In genomic region chr6:83439119-83439767, GRCm38 (mm10) we compare ENCODE assay signal across 8 mouse cellular contexts. TPM values are rescaled to one million over a fixed set of nuclear protein-coding genes. Genes with fewer than 3 reads are reported as not detected.
DNase-seq lines count a peak whose midpoint lies in the region; ATAC-seq and TF ChIP-seq lines count a peak whose summit lies in the region.

No protein-coding gene starts in this region.

- no peak for TF ChIP-seq POLR2A in CH12.LX (IDR thresholded peaks at IDR 0.05; ENCODE audit: low read depth, low read length)
- no peak for TF ChIP-seq POLR2A in limb, embryonic 14.5 days (IDR thresholded peaks at IDR 0.05; ENCODE audit: borderline replicate concordance, extremely low read depth, insufficient read depth, insufficient read length)

- dilution Hi-C loops in CH12.LX (cut with MboI; ENCODE audit: extremely low pct_ligation_motif_present, extremely low pct_unique_long_range_greater_than_20kb, low sequenced_read_pairs), result no loop called here

- ATAC-seq in forebrain, embryonic 15.5 days (replicated peaks), result no peak
- no peak for ATAC-seq in limb, embryonic 14.5 days (ENCODE audit: low FRiP score, low read depth)
- ATAC-seq in erythroblast, adult 5-6 weeks (replicated peaks; ENCODE audit: low FRiP score, poor library complexity, severe bottlenecking), result no peak

- peaks cover 4% of the 10 kb centered on the region; the same call in 1 of the 2 replicates for H3K79me2 ChIP-seq in CH12.LX (replicated peaks; ENCODE audit: control insufficient read depth, extremely low read depth, insufficient read depth, poor library complexity, severe bottlenecking)

- peak overlapping the region; percentile 91 for H3K4me2 ChIP-seq in CH12.LX (ENCODE audit: insufficient read depth, low read depth, poor library complexity, severe bottlenecking)
- H3K4me2 ChIP-seq in forebrain, embryonic 15.5 days (replicated peaks), result peak overlapping the region; percentile 70
- peak overlapping the region; percentile 72 for H3K4me2 ChIP-seq in limb, embryonic 14.5 days (replicated peaks; ENCODE audit: low read depth, low read length, severe bottlenecking)

- H3K27me3 ChIP-seq in CH12.LX (replicated peaks), result no peaks in the 10 kb centered on the region
- no peaks in the 10 kb centered on the region for H3K27me3 ChIP-seq in forebrain, embryonic 15.5 days
- no peaks in the 10 kb centered on the region for H3K27me3 ChIP-seq in limb, embryonic 14.5 days (ENCODE audit: control insufficient read depth, insufficient read depth, low read length)

- TF ChIP-seq EP300 in CH12.LX (IDR thresholded peaks at IDR 0.05; ENCODE audit: low read length), result no peak

- H3K27ac ChIP-seq in CH12.LX (ENCODE audit: insufficient read depth, low read depth), result no peak overlapping the region
- H3K27ac ChIP-seq in forebrain, embryonic 15.5 days (replicated peaks), result peak overlapping the region; percentile 97
- H3K27ac ChIP-seq in limb, embryonic 14.5 days (replicated peaks; ENCODE audit: low read depth, low read length), result no peak overlapping the region

- in situ Hi-C loops in CH12.LX (cut with MboI; ENCODE audit: low pct_ligation_motif_present, low pct_unique_long_range_greater_than_20kb, low sequenced_read_pairs), result no loop called here

- no peak for TF ChIP-seq RAD21 in CH12.LX (IDR thresholded peaks at IDR 0.05; ENCODE audit: low read depth, low read length)

- WGBS in forebrain, embryonic 15.5 days, result 70% methylated on average over 13 of the region's 13 CpGs
- 87% methylated on average over 13 of the region's 13 CpGs for WGBS in limb, embryonic 14.5 days

- H3K4me3 ChIP-seq in CH12.LX (replicated peaks in 1 of 3; ENCODE audit: low read depth in 2 of 3, low read length in 2 of 3, poor library complexity in 1 of 3), result peak overlapping the region in 1 of 3 experiments; percentile 78
- peak overlapping the region; percentile 83 for H3K4me3 ChIP-seq in forebrain, embryonic 15.5 days
- H3K4me3 ChIP-seq in limb, embryonic 14.5 days (replicated peaks; ENCODE audit: low read length), result no peak overlapping the region

- DNase-seq in heart, adult 11 months, result peak; percentile 93
- no peak for DNase-seq in heart, adult 8-10 months (ENCODE audit: low spot score)
- DNase-seq in CH12.LX (ENCODE audit: extremely low read depth), result no peak
- no peak for DNase-seq in limb, embryonic 14.5 days (ENCODE audit: low spot score)
- no peak for DNase-seq in gastrocnemius, adult 18-20 months (ENCODE audit: low spot score)
- no peak for DNase-seq in adrenal gland, adult (ENCODE audit: inconsistent age in 2 of 2, low spot score in 1 of 2)

- no peaks in the 10 kb centered on the region for H3K9me3 ChIP-seq in CH12.LX (replicated peaks; ENCODE audit: low read length)
- no peaks in the 10 kb centered on the region for H3K9me3 ChIP-seq in forebrain, embryonic 15.5 days
- H3K9me3 ChIP-seq in limb, embryonic 14.5 days (ENCODE audit: control insufficient read depth, low read length), result no peaks in the 10 kb centered on the region

- peaks cover 4 to 53% of the 10 kb centered on the region in 2 experiments for H3K36me3 ChIP-seq in CH12.LX (replicated peaks in 1 of 2; ENCODE audit: control insufficient read depth in 1 of 2, insufficient read depth in 1 of 2, low read length in 1 of 2)
- no peaks in the 10 kb centered on the region for H3K36me3 ChIP-seq in forebrain, embryonic 15.5 days
- peaks cover 19% of the 10 kb centered on the region for H3K36me3 ChIP-seq in limb, embryonic 14.5 days (ENCODE audit: control insufficient read depth, insufficient read depth, low read length)

- TF ChIP-seq CTCF in CH12.LX (conservative IDR thresholded peaks at IDR 0.05 in 1 of 2, IDR thresholded peaks at IDR 0.05 in 1 of 2; ENCODE audit: low read depth in 2 of 2, low read length in 2 of 2), result no peak

- H3K9ac ChIP-seq in CH12.LX (ENCODE audit: insufficient read depth, low read depth), result peak overlapping the region; percentile 87; the same call in 1 of the 2 replicates
- peak overlapping the region; percentile 90 for H3K9ac ChIP-seq in forebrain, embryonic 15.5 days (replicated peaks)
- peak overlapping the region; percentile 70; the same call in 1 of the 2 replicates for H3K9ac ChIP-seq in limb, embryonic 14.5 days (ENCODE audit: low read depth, low read length, severe bottlenecking)

- peaks cover 10 to 85% of the 10 kb centered on the region in 2 experiments for H3K4me1 ChIP-seq in CH12.LX (ENCODE audit: control insufficient read depth in 1 of 2, insufficient read depth in 2 of 2)
- peaks cover 87% of the 10 kb centered on the region for H3K4me1 ChIP-seq in forebrain, embryonic 15.5 days
- peaks cover 50% of the 10 kb centered on the region for H3K4me1 ChIP-seq in limb, embryonic 14.5 days (ENCODE audit: control insufficient read depth, insufficient read depth, low read length)

TF ChIP-seq in CH12.LX, 34 proteins besides CTCF, POLR2A, EP300 and RAD21:
- TF ChIP-seq E2F4 (IDR thresholded peaks at IDR 0.05; ENCODE audit: insufficient replicate concordance, low read depth, low read length), result no peak

RNA-seq across cellular contexts. Expression of gene Tet3, which starts 19.6 kb away (rescaled TPM):
- 10 to 100 TPM; 15.5 to 19.8 (median 17.2) TPM for total RNA-seq in heart, adult 8-10 months (2022)
- total RNA-seq in CH12.LX (2012; rRNA removed) (5.6 and 8.2 TPM in 2 replicates), CH12.LX (2014; rRNA removed) (2.2 and 3.2 TPM in 2 replicates)
- polyA plus RNA-seq in CH12.LX (2012; ENCODE audit: insufficient read length, low read depth), result 6.4 and 10.0 TPM in 2 replicates
- polyA plus RNA-seq in forebrain, embryonic 15.5 days (2015; fragmentation: Nextera tagmentation; extraction: Ambion mirVana), result 71.3 and 73.7 TPM in 2 replicates
- polyA plus RNA-seq in limb, embryonic 14.5 days (2012; rRNA removed), result 21.1 and 24.9 TPM in 2 replicates
- 44.3 and 49.0 TPM in 2 replicates for polyA plus RNA-seq in limb, embryonic 14.5 days (2014; fragmentation: Nextera tagmentation; extraction: Ambion mirVana)
- total RNA-seq in erythroblast, adult 5-6 weeks (2015; ENCODE audit: low replicate concordance), result 29.6 and 35.1 TPM in 2 replicates
- total RNA-seq in erythroblast, adult 5-6 weeks (2017; ENCODE audit: low replicate concordance), result 24.9 and 25.5 TPM in 2 replicates
- total RNA-seq in gastrocnemius, adult 18-20 months (2021), result 10 to 100 TPM; 10.9 to 13.4 TPM
